Mouse (Mus musculus) c-Kit-positive CD71-positive TER-119-negative erythroid progenitor cells, embryonic 14.5 days (primary cell): ENCODE results near the gene Scarf1.
"Not testable (repeated sequence)": the region's sequence is repeated elsewhere in the genome, so short reads cannot be mapped to it uniquely, and the experiment has no call there.

Experiments used
- DNase-seq: peaks from one replicate; pipeline ENCODE4 v3.0.0-alpha.2; 2013; ENCODE audit warnings: low read depth

Gene Scarf1

GRCm38 (mm10) chr11:75537491-75538183, 24.3 kb downstream of the Scarf1 start:
- no peak for DNase-seq

GRCm38 (mm10) chr11:75538184-75538969, 25.0 kb downstream of the Scarf1 start:
- DNase-seq = no peak

- DNase-seq = no peak
Observed at GRCm38 (mm10) chr11:75538970-75539299, 25.6 kb downstream of the Scarf1 start.

- DNase-seq = no peak
Observed at GRCm38 (mm10) chr11:75540209-75540608, 26.9 kb downstream of the Scarf1 start.

- no peak for DNase-seq
Observed at GRCm38 (mm10) chr11:75540710-75541581, 27.6 kb downstream of the Scarf1 start.

GRCm38 (mm10) chr11:75544713-75545112, 31.4 kb downstream of the Scarf1 start:
- DNase-seq = no peak

- DNase-seq = peak; percentile 65
Observed at GRCm38 (mm10) chr11:75546057-75546456, 32.7 kb downstream of the Scarf1 start.

- DNase-seq = no peak
Observed at GRCm38 (mm10) chr11:75549658-75550111, 36.3 kb downstream of the Scarf1 start.

- no peak for DNase-seq
Observed at GRCm38 (mm10) chr11:75550200-75550946, 37.0 kb downstream of the Scarf1 start.

- DNase-seq = no peak
Observed at GRCm38 (mm10) chr11:75551321-75551720, 38.0 kb downstream of the Scarf1 start.

- DNase-seq = no peak
Observed at GRCm38 (mm10) chr11:75551961-75552441, 38.7 kb downstream of the Scarf1 start.

GRCm38 (mm10) chr11:75552906-75553482, 39.7 kb downstream of the Scarf1 start:
- DNase-seq = no peak

- not testable (repeated sequence) for DNase-seq
Observed at GRCm38 (mm10) chr11:75556006-75556405, 42.7 kb downstream of the Scarf1 start.

- no peak for DNase-seq
Observed at GRCm38 (mm10) chr11:75557142-75557541, 43.8 kb downstream of the Scarf1 start.

GRCm38 (mm10) chr11:75558101-75558500, 44.8 kb downstream of the Scarf1 start:
- no peak for DNase-seq

- DNase-seq = no peak
Observed at GRCm38 (mm10) chr11:75559870-75560504, 46.6 kb downstream of the Scarf1 start.

GRCm38 (mm10) chr11:75560530-75561409, 47.4 kb downstream of the Scarf1 start:
- DNase-seq = no peak

- DNase-seq = no peak
Observed at GRCm38 (mm10) chr11:75561410-75561791, 48.1 kb downstream of the Scarf1 start.

- no peak for DNase-seq
Observed at GRCm38 (mm10) chr11:75562840-75563239, 49.5 kb downstream of the Scarf1 start.
